Mouse (Mus musculus) heart, embryonic 11.5 days (tissue): Measurements from ENCODE around the gene Adcyap1r1. TPM values are rescaled to one million over a fixed set of nuclear protein-coding genes. Genes with fewer than 3 reads are reported as not detected.

ENCODE experiments used
- ATAC-seq: fragments of 200-750 bp; cut with Nextera tagmentation; replicated peaks from 2 replicates; pipeline ENCODE4 v1.8.0; 2017; ENCODE audit warnings: moderate library complexity; ENCODE audit not compliant: insufficient number of reproducible peaks, low FRiP score, low TSS enrichment
- H3K27ac ChIP-seq: fragments of 300-500 bp; sonication (generic); 2 replicates; pipeline ENCODE4 v1.5.1; 2014; ENCODE audit warnings: mild to moderate bottlenecking, low read depth, low read length
- H3K27me3 ChIP-seq: fragments of 300-500 bp; sonication (generic); 2 replicates; pipeline ENCODE4 v1.6.1; 2014; ENCODE audit warnings: mild to moderate bottlenecking, low read length, mixed read lengths; ENCODE audit not compliant: control insufficient read depth, insufficient read depth
- H3K36me3 ChIP-seq: fragments of 300-500 bp; sonication (generic); 2 replicates; pipeline ENCODE4 v1.6.1; 2014; ENCODE audit warnings: mild to moderate bottlenecking, low read length, moderate library complexity, mixed read lengths; ENCODE audit not compliant: control insufficient read depth, insufficient read depth
- H3K4me1 ChIP-seq: fragments of 300-500 bp; sonication (generic); 2 replicates; pipeline ENCODE4 v1.6.1; 2014; ENCODE audit warnings: low read length; ENCODE audit not compliant: control insufficient read depth, insufficient read depth
- H3K4me2 ChIP-seq: fragments of 300-500 bp; sonication (generic); 2 replicates; pipeline ENCODE4 v1.6.1; 2014; ENCODE audit warnings: mild to moderate bottlenecking, moderate library complexity
- H3K4me3 ChIP-seq: fragments of 300-500 bp; sonication (generic); 2 replicates; pipeline ENCODE4 v1.5.1; 2014; ENCODE audit warnings: low read depth, low read length
- H3K9ac ChIP-seq: fragments of 300-500 bp; sonication (generic); 2 replicates; pipeline ENCODE4 v1.6.1; 2014; ENCODE audit warnings: mild to moderate bottlenecking, low read depth, low read length, moderate library complexity
- H3K9me3 ChIP-seq: fragments of 300-500 bp; sonication (generic); replicated peaks from 2 replicates; pipeline ENCODE4 v1.6.1; 2016; ENCODE audit warnings: low read length; ENCODE audit not compliant: control insufficient read depth
- WGBS: fragments of 180-500 bp; shearing (Covaris S2); extraction: QIAGEN DNeasy Blood & Tissue Kit; methylation state at CpG from one replicate; pipeline ENCODE4 v1.1.7; 2014; ENCODE audit not compliant: insufficient replicate concordance; 5-methylcytosine and 5-hydroxymethylcytosine counted together
- polyA plus RNA-seq: library from polyadenylated mRNA; unstranded; fragments of >200 nt; fragmentation: Nextera tagmentation; extraction: Ambion mirVana; gene quantifications from 2 replicates; pipeline ENCODE4 v1.2.1, GENCODE M21; 2014

Gene Adcyap1r1
- polyA plus RNA-seq, 1 experiment from 2014 or later = 2.6 TPM

DNA sequence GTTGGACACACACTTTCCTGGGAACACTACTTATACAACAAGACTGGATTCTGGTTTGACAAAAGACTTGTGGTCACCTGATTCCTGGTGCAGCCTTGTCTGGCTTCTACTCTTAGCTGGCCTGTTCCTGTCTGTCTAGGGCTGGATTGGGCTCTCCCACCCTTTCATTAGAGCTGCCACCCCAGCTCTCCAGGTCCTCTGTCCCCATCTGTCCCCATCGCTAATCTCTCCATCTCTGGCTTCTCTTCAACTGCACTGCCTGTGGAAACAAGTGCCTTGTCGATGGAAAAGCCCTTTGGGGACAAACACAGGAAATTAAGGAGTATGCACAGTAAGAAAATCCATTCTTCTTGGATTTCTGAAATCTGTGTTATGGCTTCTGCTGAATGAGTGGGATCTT is 12.9 kb upstream of the Adcyap1r1 start:
- H3K4me1 ChIP-seq = no peaks in the 10 kb centered on the region; the same call in 1 of the 2 replicates
- no peaks in the 10 kb centered on the region for H3K9me3 ChIP-seq
- no peak overlapping the region for H3K27ac ChIP-seq
- H3K9ac ChIP-seq = no peak overlapping the region
- peaks cover 13% of the 10 kb centered on the region for H3K27me3 ChIP-seq
- WGBS = 50% methylated on average over 2 of the region's 2 CpGs
- no peak overlapping the region for H3K4me2 ChIP-seq
- no peaks in the 10 kb centered on the region for H3K36me3 ChIP-seq
- no peak overlapping the region for H3K4me3 ChIP-seq
- ATAC-seq = no peak

DNA sequence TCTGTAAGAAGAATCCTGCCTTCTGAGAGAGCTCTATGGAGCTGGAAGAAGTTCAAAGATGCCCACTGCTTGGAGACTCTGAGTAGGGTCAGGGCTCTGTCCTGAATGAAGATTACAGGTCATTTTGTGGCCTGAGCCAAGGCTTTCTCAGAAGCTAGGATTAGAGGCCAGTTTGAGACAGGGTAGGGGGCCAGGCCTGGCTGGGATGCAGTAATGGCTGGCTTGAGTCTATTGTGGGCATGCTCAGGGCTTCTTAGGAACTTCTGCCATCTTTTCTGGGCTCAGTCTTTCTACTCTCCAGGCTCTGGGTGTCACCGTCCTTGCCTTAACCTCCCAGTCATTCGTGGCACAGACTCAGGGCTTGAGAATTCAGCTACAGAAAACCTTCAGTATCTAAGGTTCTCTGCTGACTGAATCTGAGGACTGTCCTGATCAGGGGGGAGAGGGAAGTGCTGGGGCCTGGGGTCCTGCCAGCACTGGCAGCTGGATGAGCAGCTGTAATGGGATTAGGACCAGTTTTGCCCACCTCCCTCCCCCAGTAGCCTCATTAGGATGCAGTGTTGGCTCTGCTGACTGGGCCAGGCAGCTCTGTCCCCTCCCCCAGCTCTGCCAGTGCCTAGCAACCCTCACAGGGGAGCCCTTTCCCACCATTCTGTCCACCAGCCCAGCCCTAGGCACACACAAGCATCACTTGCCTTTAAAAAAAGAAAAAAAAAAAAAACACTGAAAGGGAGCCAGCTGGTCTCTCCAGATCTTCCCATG is 7.7 kb upstream of the Adcyap1r1 start:
- H3K9me3 ChIP-seq = no peaks in the 10 kb centered on the region
- no peak for ATAC-seq
- WGBS = 22% methylated on average over 2 of the region's 2 CpGs

GRCm38 (mm10) chr6:55444721-55445120 is 7.1 kb upstream of the Adcyap1r1 start:
- Histone ChIP-seq H3K36me3 (no peaks in the 10 kb centered on the region), H3K4me2 (no peak overlapping the region), H3K27me3 (peaks cover 19% of the 10 kb centered on the region), H3K27ac (no peak overlapping the region), H3K9ac (no peak overlapping the region), H3K9me3 (no peaks in the 10 kb centered on the region), H3K4me3 (no peak overlapping the region), H3K4me1 (no peaks in the 10 kb centered on the region)
- WGBS = 49% methylated on average over 4 of the region's 4 CpGs
- ATAC-seq = no peak

More for the DNA sequence above, 7.7 kb upstream of the Adcyap1r1 start:
- H3K36me3 ChIP-seq = no peaks in the 10 kb centered on the region
- 0 out of 2 replicates have a peak, but pooled peaks cover 14% of the 10 kb centered on the region for H3K27me3 ChIP-seq
- H3K27ac ChIP-seq = no peak overlapping the region
- H3K4me1 ChIP-seq = no peaks in the 10 kb centered on the region
- H3K9ac ChIP-seq = no peak overlapping the region
- H3K4me2 ChIP-seq = no peak overlapping the region
- no peak overlapping the region for H3K4me3 ChIP-seq

- no peak overlapping the region for H3K9ac ChIP-seq
- peaks cover 47% of the 10 kb centered on the region for H3K27me3 ChIP-seq
- H3K4me2 ChIP-seq = no peak overlapping the region
- H3K9me3 ChIP-seq = no peaks in the 10 kb centered on the region
- H3K4me1 ChIP-seq = peaks cover 3% of the 10 kb centered on the region
- no peaks in the 10 kb centered on the region for H3K36me3 ChIP-seq
- 62% methylated on average over 9 of the region's 9 CpGs for WGBS
- H3K4me3 ChIP-seq = no peak overlapping the region
- no peak for ATAC-seq
- H3K27ac ChIP-seq = no peak overlapping the region
Measured at GRCm38 (mm10) chr6:55448199-55448598, 3.6 kb upstream of the Adcyap1r1 start.

GRCm38 (mm10) chr6:55448976-55449678 is 2.7 kb upstream of the Adcyap1r1 start:
- 65% methylated on average over 8 of the region's 8 CpGs for WGBS
- no peak overlapping the region for H3K4me2 ChIP-seq
- H3K4me3 ChIP-seq = no peak overlapping the region
- peaks cover 3% of the 10 kb centered on the region for H3K4me1 ChIP-seq
- no peak overlapping the region for H3K9ac ChIP-seq
- H3K9me3 ChIP-seq = no peaks in the 10 kb centered on the region
- H3K27ac ChIP-seq = no peak overlapping the region
- ATAC-seq = no peak
- H3K27me3 ChIP-seq = peaks cover 56% of the 10 kb centered on the region
- no peaks in the 10 kb centered on the region for H3K36me3 ChIP-seq

DNA sequence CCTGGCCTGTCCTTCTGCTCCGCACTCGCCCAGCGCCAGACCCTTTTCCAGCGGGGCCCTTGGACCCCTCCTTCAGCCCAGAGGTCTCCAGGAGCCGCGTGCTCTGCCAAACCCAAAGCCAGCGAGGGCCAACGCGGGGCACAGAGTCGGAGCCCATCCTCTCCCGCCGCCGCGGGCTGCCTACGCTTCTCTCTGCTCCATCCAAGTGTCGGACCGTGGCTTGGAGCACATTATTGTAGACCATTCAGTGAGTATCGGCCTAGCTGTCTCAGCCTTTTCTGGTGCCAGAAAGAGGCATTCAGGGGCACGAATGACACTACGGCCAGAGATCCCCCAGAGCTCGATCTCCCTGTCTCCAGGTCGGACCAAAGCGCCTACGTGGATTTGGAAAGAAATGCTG is 603 bp downstream of the Adcyap1r1 start:
- Histone ChIP-seq H3K4me2 (peak overlapping the region; percentile 77), H3K27me3 (peaks cover 77% of the 10 kb centered on the region), H3K9me3 (no peaks in the 10 kb centered on the region), H3K9ac (no peak overlapping the region), H3K36me3 (no peaks in the 10 kb centered on the region), H3K27ac (no peak overlapping the region), H3K4me1 (peaks cover 3% of the 10 kb centered on the region), H3K4me3 (peak overlapping the region; percentile 47)
- no peak for ATAC-seq
- WGBS = under 1% methylated on average over 24 of the region's 24 CpGs

- H3K9ac ChIP-seq = no peak overlapping the region
- H3K27me3 ChIP-seq = peaks cover 78% of the 10 kb centered on the region
- H3K36me3 ChIP-seq = no peaks in the 10 kb centered on the region
- no peaks in the 10 kb centered on the region for H3K9me3 ChIP-seq
- peaks cover 3% of the 10 kb centered on the region for H3K4me1 ChIP-seq
- ATAC-seq = no peak
- H3K4me3 ChIP-seq = no peak overlapping the region
- H3K27ac ChIP-seq = no peak overlapping the region
- WGBS = 32% methylated on average over 1 of the region's 1 CpGs
- no peak overlapping the region for H3K4me2 ChIP-seq
Measured at GRCm38 (mm10) chr6:55453548-55453947, 1.8 kb downstream of the Adcyap1r1 start.

DNA sequence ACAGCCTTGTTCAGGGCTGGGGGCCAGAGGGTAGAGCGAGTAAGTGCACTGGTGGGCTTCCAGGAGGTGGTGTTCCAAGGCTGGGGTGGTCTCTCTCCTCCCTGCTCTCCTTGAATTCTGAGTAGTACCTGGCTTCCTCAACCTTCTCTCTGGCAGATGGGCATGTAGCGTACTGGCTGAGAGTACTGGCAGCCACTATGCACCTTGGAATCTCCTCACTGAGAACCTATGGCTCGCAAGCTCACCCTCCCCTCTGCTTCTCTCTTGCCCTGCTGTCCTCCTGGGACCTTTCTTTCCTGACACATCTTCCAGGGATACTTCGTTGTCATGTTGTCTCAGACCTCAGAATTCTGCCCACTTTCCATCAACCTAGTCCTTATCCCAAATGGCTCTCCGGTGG is 3.9 kb downstream of the Adcyap1r1 start:
- Histone ChIP-seq H3K4me1 (peaks cover 3% of the 10 kb centered on the region), H3K4me2 (no peak overlapping the region), H3K27me3 (peaks cover 62% of the 10 kb centered on the region), H3K4me3 (no peak overlapping the region), H3K9ac (no peak overlapping the region), H3K36me3 (no peaks in the 10 kb centered on the region), H3K9me3 (no peaks in the 10 kb centered on the region), H3K27ac (no peak overlapping the region)
- WGBS = 71% methylated on average over 5 of the region's 5 CpGs
- ATAC-seq = no peak
